Mouse (Mus musculus) gastrocnemius, adult 8-10 months (tissue): Measurements from ENCODE around the gene Kbtbd12. TPM values are rescaled to one million over a fixed set of nuclear protein-coding genes. Genes with fewer than 3 reads are reported as not detected.

Source experiments
- DNase-seq, 2 experiments: peaks; one replicate each; pipeline ENCODE4 v3.0.0; 2022; ENCODE audit warnings: low spot score in 2 of 2
- total RNA-seq, 4 experiments: library from RNA; stranded (reverse); gene quantifications; 2 replicates each; pipeline ENCODE4 v1.2.4; 2022

Kbtbd12 gene
- 10 to 100 TPM; 77.2 to 99.2 (median 91.8) TPM for total RNA-seq

GRCm38 (mm10) chr6:88637611-88638301, at the start of gene Kbtbd12:
Gene Kbtbd12 (minus strand): TSS chr6:88637950.
- no peak for DNase-seq

- no peak for DNase-seq
Measured at GRCm38 (mm10) chr6:88683380-88684053, 45.8 kb upstream of the Kbtbd12 start.

- no peak for DNase-seq
Measured at GRCm38 (mm10) chr6:88681026-88681425, 43.3 kb upstream of the Kbtbd12 start.

GRCm38 (mm10) chr6:88677738-88678137, 40.0 kb upstream of the Kbtbd12 start:
- DNase-seq: no peak

- DNase-seq: no peak
Measured at GRCm38 (mm10) chr6:88676753-88677736, 39.3 kb upstream of the Kbtbd12 start.

GRCm38 (mm10) chr6:88675815-88676214, 38.1 kb upstream of the Kbtbd12 start:
- DNase-seq: no peak

GRCm38 (mm10) chr6:88662284-88662683, 24.5 kb upstream of the Kbtbd12 start:
- no peak for DNase-seq

GRCm38 (mm10) chr6:88661696-88662095, 23.9 kb upstream of the Kbtbd12 start:
- no peak for DNase-seq

GRCm38 (mm10) chr6:88647564-88648295, 10.0 kb upstream of the Kbtbd12 start:
- DNase-seq: no peak

GRCm38 (mm10) chr6:88644786-88645185, 7.0 kb upstream of the Kbtbd12 start:
- no peak for DNase-seq

- DNase-seq: no peak
Measured at GRCm38 (mm10) chr6:88641346-88641920, 3.7 kb upstream of the Kbtbd12 start.

GRCm38 (mm10) chr6:88640331-88640730, 2.6 kb upstream of the Kbtbd12 start:
- DNase-seq: no peak

- no peak for DNase-seq
Measured at GRCm38 (mm10) chr6:88639921-88640320, 2.2 kb upstream of the Kbtbd12 start.

GRCm38 (mm10) chr6:88639372-88639920, 1.7 kb upstream of the Kbtbd12 start:
- no peak for DNase-seq

- no peak for DNase-seq
Measured at GRCm38 (mm10) chr6:88638917-88639316, 1.2 kb upstream of the Kbtbd12 start.

- no peak for DNase-seq
Measured at GRCm38 (mm10) chr6:88635881-88636754, 1.6 kb downstream of the Kbtbd12 start.

- DNase-seq: no peak
Measured at GRCm38 (mm10) chr6:88631293-88631692, 6.5 kb downstream of the Kbtbd12 start.

GRCm38 (mm10) chr6:88630560-88630959, 7.2 kb downstream of the Kbtbd12 start:
- no peak for DNase-seq

- no peak for DNase-seq
Measured at GRCm38 (mm10) chr6:88629821-88630220, 7.9 kb downstream of the Kbtbd12 start.
